Mouse (Mus musculus): ENCODE measurements around the gene Abcg1.

Abcg1 gene

GRCm38 (mm10) chr17:31082296-31083078 is 25.0 kb downstream of the Abcg1 start:
- DNase-seq = no peak

- no peak for DNase-seq
Observed at GRCm38 (mm10) chr17:31085519-31085918, 28.0 kb downstream of the Abcg1 start.

GRCm38 (mm10) chr17:31086196-31086595 is 28.7 kb downstream of the Abcg1 start:
- no peak for DNase-seq

GRCm38 (mm10) chr17:31088711-31089110 is 31.2 kb downstream of the Abcg1 start:
- no peak for DNase-seq

- no peak for DNase-seq
Observed at GRCm38 (mm10) chr17:31089848-31090247, 32.4 kb downstream of the Abcg1 start.

GRCm38 (mm10) chr17:31091023-31091735 is 33.7 kb downstream of the Abcg1 start:
- no peak for DNase-seq

- DNase-seq = no peak
Observed at GRCm38 (mm10) chr17:31094781-31095180, 37.3 kb downstream of the Abcg1 start.

- no peak for DNase-seq
Observed at GRCm38 (mm10) chr17:31095570-31095969, 38.1 kb downstream of the Abcg1 start.

GRCm38 (mm10) chr17:31096893-31097292 is 39.4 kb downstream of the Abcg1 start:
- no peak for DNase-seq

GRCm38 (mm10) chr17:31098788-31099187 is 41.3 kb downstream of the Abcg1 start:
- no peak for DNase-seq

- no peak for DNase-seq
Observed at GRCm38 (mm10) chr17:31103007-31103570, 45.6 kb downstream of the Abcg1 start.

GRCm38 (mm10) chr17:31103823-31104222 is 46.3 kb downstream of the Abcg1 start:
- DNase-seq = no peak

GRCm38 (mm10) chr17:31108388-31108787 is 50.9 kb downstream of the Abcg1 start:
- no peak for DNase-seq

GRCm38 (mm10) chr17:31113191-31113856 is 55.8 kb downstream of the Abcg1 start:
- no peak for DNase-seq

- DNase-seq = no peak
Observed at GRCm38 (mm10) chr17:31116063-31116462, 58.6 kb downstream of the Abcg1 start.

GRCm38 (mm10) chr17:31117946-31118345 is 60.5 kb downstream of the Abcg1 start:
- no peak for DNase-seq

- peak; percentile 89 for DNase-seq
Observed at GRCm38 (mm10) chr17:31119429-31119828, 62.0 kb downstream of the Abcg1 start.

GRCm38 (mm10) chr17:31121975-31122374 is 64.5 kb downstream of the Abcg1 start:
- DNase-seq = peak; percentile 62

GRCm38 (mm10) chr17:31125548-31126266 is 68.2 kb downstream of the Abcg1 start:
- DNase-seq = no peak

GRCm38 (mm10) chr17:31128708-31129318 is 71.3 kb downstream of the Abcg1 start:
- no peak for DNase-seq

GRCm38 (mm10) chr17:31129452-31129851 is 72.0 kb downstream of the Abcg1 start, which contains the start of gene Tff3:
TSS of gene Tff3 (minus strand) at chr17:31129646.
- DNase-seq = no peak

- no peak for DNase-seq
Observed at GRCm38 (mm10) chr17:31131269-31131821, 73.9 kb downstream of the Abcg1 start.

Measured in kidney, postnatal 10 days (tissue).